Mouse (Mus musculus) embryonic facial prominence, embryonic 14.5 days (tissue): ENCODE results near the gene Galp. TPM values are rescaled to one million over a fixed set of nuclear protein-coding genes. Genes with fewer than 3 reads are reported as not detected.
"Not testable (repeated sequence)": the region's sequence is repeated elsewhere in the genome, so short reads cannot be mapped to it uniquely, and the experiment has no call there.

ENCODE experiments used
- ATAC-seq: fragments of 200-750 bp; cut with Nextera tagmentation; 2 replicates; pipeline ENCODE4 v1.8.0; 2017; ENCODE audit warnings: low read depth, moderate number of reproducible peaks, moderate TSS enrichment
- DNase-seq: peaks from one replicate; pipeline ENCODE4 v3.0.0-alpha.2; 2015; ENCODE audit warnings: low spot score
- H3K27ac ChIP-seq: fragments of 300-500 bp; sonication (generic); replicated peaks from 2 replicates; pipeline ENCODE4 v1.5.1; 2014; ENCODE audit warnings: low read depth, mild to moderate bottlenecking, low read length, moderate library complexity
- H3K27me3 ChIP-seq: fragments of 300-500 bp; sonication (generic); replicated peaks from 2 replicates; pipeline ENCODE4 v1.6.1; 2014; ENCODE audit warnings: low read length; ENCODE audit not compliant: control insufficient read depth, insufficient read depth
- H3K36me3 ChIP-seq: fragments of 300-500 bp; sonication (generic); 2 replicates; pipeline ENCODE4 v1.6.1; 2014; ENCODE audit warnings: low read length, mixed read lengths; ENCODE audit not compliant: control insufficient read depth, insufficient read depth
- H3K4me1 ChIP-seq: fragments of 300-500 bp; sonication (generic); 2 replicates; pipeline ENCODE4 v1.6.1; 2014; ENCODE audit warnings: antibody characterized with exemption, low read length; ENCODE audit not compliant: control insufficient read depth, insufficient read depth
- H3K4me2 ChIP-seq: fragments of 300-500 bp; sonication (generic); 2 replicates; pipeline ENCODE4 v1.6.1; 2014; ENCODE audit warnings: low read depth, mild to moderate bottlenecking, low read length, moderate library complexity, mixed read lengths
- H3K4me3 ChIP-seq: fragments of 300-500 bp; sonication (generic); 2 replicates; pipeline ENCODE4 v1.5.1; 2014; ENCODE audit warnings: low read depth, mild to moderate bottlenecking, low read length
- H3K9ac ChIP-seq: fragments of 300-500 bp; sonication (generic); 2 replicates; pipeline ENCODE4 v1.6.1; 2014; ENCODE audit warnings: low read depth, mild to moderate bottlenecking, low read length, moderate library complexity, mixed read lengths
- H3K9me3 ChIP-seq: fragments of 300-500 bp; sonication (generic); 2 replicates; pipeline ENCODE4 v1.6.1; 2016; ENCODE audit warnings: low read length; ENCODE audit not compliant: control insufficient read depth
- WGBS: fragments of 180-500 bp; shearing (Covaris S2); extraction: QIAGEN DNeasy Blood & Tissue Kit; methylation state at CpG from one replicate; pipeline ENCODE4 v1.1.7; 2014; 5-methylcytosine and 5-hydroxymethylcytosine counted together
- polyA plus RNA-seq: library from polyadenylated mRNA; unstranded; fragments of >200 nt; fragmentation: Nextera tagmentation; extraction: Ambion mirVana; gene quantifications from 2 replicates; pipeline ENCODE4 v1.2.1, GENCODE M21; 2014

Gene Galp
- polyA plus RNA-seq, 1 experiment from 2014 or later, result not detected

GRCm38 (mm10) chr7:6171444-6172005 lies 25.4 kb upstream of the Galp start:
- H3K9me3 ChIP-seq, result no peaks in the 10 kb centered on the region
- DNase-seq (peak; percentile 81), ATAC-seq (peak; percentile 64; the same call in 1 of the 2 replicates)
- peak overlapping the region; percentile 86 for H3K27ac ChIP-seq
- H3K4me1 ChIP-seq, result peaks cover 9% of the 10 kb centered on the region; the same call in 1 of the 2 replicates
- H3K4me2 ChIP-seq, result peak overlapping the region; percentile 89
- no peaks in the 10 kb centered on the region for H3K27me3 ChIP-seq
- peak overlapping the region; percentile 51 for H3K4me3 ChIP-seq
- H3K9ac ChIP-seq, result peak overlapping the region; percentile 58
- H3K36me3 ChIP-seq, result peaks cover 9% of the 10 kb centered on the region; the same call in 1 of the 2 replicates
- WGBS, result under 1% methylated on average over 24 of the region's 24 CpGs

- DNase-seq, result peak; percentile 99
- Histone ChIP-seq H3K4me3 (peak within 1 kb of the TSS; percentile 51), H3K4me2 (peak within 1 kb of the TSS; percentile 89), H3K4me1 (peaks cover 9% of the 10 kb centered on the region; the same call in 1 of the 2 replicates), H3K9ac (peak within 1 kb of the TSS; percentile 79), H3K27ac (peak within 1 kb of the TSS; percentile 86), H3K9me3 (no peaks in the 10 kb centered on the region), H3K27me3 (no peaks in the 10 kb centered on the region), H3K36me3 (peaks cover 9% of the 10 kb centered on the region; the same call in 1 of the 2 replicates)
- ATAC-seq, result peak; percentile 99
- WGBS, result 1% methylated on average over 37 of the region's 37 CpGs
Measured at GRCm38 (mm10) chr7:6172006-6172649, 24.8 kb upstream of the Galp start, which contains the start of gene Zfp444. Gene Zfp444 (plus strand): TSS chr7:6172226.

GRCm38 (mm10) chr7:6172674-6173244 lies 24.1 kb upstream of the Galp start:
- DNase-seq, result peak; percentile 42
- H3K4me1 ChIP-seq, result peaks cover 9% of the 10 kb centered on the region; the same call in 1 of the 2 replicates
- ATAC-seq, result peak; percentile 23
- H3K4me2 ChIP-seq, result peak overlapping the region; percentile 89
- peak overlapping the region; percentile 79 for H3K9ac ChIP-seq
- no peaks in the 10 kb centered on the region for H3K9me3 ChIP-seq
- peak overlapping the region; percentile 51 for H3K4me3 ChIP-seq
- H3K27me3 ChIP-seq, result no peaks in the 10 kb centered on the region
- H3K36me3 ChIP-seq, result peaks cover 9% of the 10 kb centered on the region; the same call in 1 of the 2 replicates
- peak overlapping the region; percentile 19 for H3K27ac ChIP-seq
- WGBS, result under 1% methylated on average over 26 of the region's 28 CpGs

GRCm38 (mm10) chr7:6173872-6174271 lies 23.0 kb upstream of the Galp start:
- ATAC-seq, result no peak
- Histone ChIP-seq H3K9ac (no peak overlapping the region), H3K4me1 (peaks cover 9% of the 10 kb centered on the region; the same call in 1 of the 2 replicates), H3K36me3 (peaks cover 11% of the 10 kb centered on the region; the same call in 1 of the 2 replicates), H3K4me3 (no peak overlapping the region; the same call in 1 of the 2 replicates), H3K9me3 (no peaks in the 10 kb centered on the region), H3K4me2 (no peak overlapping the region), H3K27ac (no peak overlapping the region), H3K27me3 (no peaks in the 10 kb centered on the region)
- 88% methylated on average over 8 of the region's 8 CpGs for WGBS
- DNase-seq, result no peak

- not testable (repeated sequence) for DNase-seq, H3K4me3 ChIP-seq, H3K27me3 ChIP-seq, H3K4me2 ChIP-seq, H3K9ac ChIP-seq, H3K27ac ChIP-seq, ATAC-seq, H3K9me3 ChIP-seq, H3K4me1 ChIP-seq
- H3K36me3 ChIP-seq, result peaks cover 14% of the 10 kb centered on the region; the same call in 1 of the 2 replicates
- WGBS, result 87% methylated on average over 9 of the region's 9 CpGs
Measured at GRCm38 (mm10) chr7:6174365-6174987, 22.4 kb upstream of the Galp start.

GRCm38 (mm10) chr7:6179013-6179412 lies 17.9 kb upstream of the Galp start:
- DNase-seq (no peak), ATAC-seq (no peak)
- Histone ChIP-seq H3K4me1 (no peaks in the 10 kb centered on the region), H3K9me3 (no peaks in the 10 kb centered on the region), H3K36me3 (peaks cover 23% of the 10 kb centered on the region), H3K27me3 (no peaks in the 10 kb centered on the region), H3K4me2 (no peak overlapping the region), H3K4me3 (no peak overlapping the region), H3K27ac (no peak overlapping the region), H3K9ac (no peak overlapping the region)

GRCm38 (mm10) chr7:6182882-6183281 lies 14.0 kb upstream of the Galp start:
- Histone ChIP-seq H3K4me1 (no peaks in the 10 kb centered on the region), H3K36me3 (peaks cover 52% of the 10 kb centered on the region), H3K4me3 (no peak overlapping the region), H3K27ac (no peak overlapping the region), H3K27me3 (no peaks in the 10 kb centered on the region), H3K9me3 (0 out of 2 replicates have a peak, but pooled peaks cover 4% of the 10 kb centered on the region), H3K9ac (no peak overlapping the region), H3K4me2 (no peak overlapping the region)
- ATAC-seq (no peak), DNase-seq (no peak)

- peaks cover 61% of the 10 kb centered on the region for H3K36me3 ChIP-seq
- no peak overlapping the region for H3K4me2 ChIP-seq
- no peaks in the 10 kb centered on the region for H3K4me1 ChIP-seq
- no peak overlapping the region for H3K4me3 ChIP-seq
- no peaks in the 10 kb centered on the region for H3K27me3 ChIP-seq
- no peak overlapping the region for H3K9ac ChIP-seq
- H3K27ac ChIP-seq, result no peak overlapping the region
- DNase-seq (no peak), ATAC-seq (no peak)
- H3K9me3 ChIP-seq, result 0 out of 2 replicates have a peak, but pooled peaks cover 4% of the 10 kb centered on the region
- WGBS, result 96% methylated on average over 19 of the region's 19 CpGs
Measured at GRCm38 (mm10) chr7:6183802-6184201, 13.1 kb upstream of the Galp start.
